Mouse (Mus musculus): ENCODE results near the gene Ezr.

Gene Ezr

DNA sequence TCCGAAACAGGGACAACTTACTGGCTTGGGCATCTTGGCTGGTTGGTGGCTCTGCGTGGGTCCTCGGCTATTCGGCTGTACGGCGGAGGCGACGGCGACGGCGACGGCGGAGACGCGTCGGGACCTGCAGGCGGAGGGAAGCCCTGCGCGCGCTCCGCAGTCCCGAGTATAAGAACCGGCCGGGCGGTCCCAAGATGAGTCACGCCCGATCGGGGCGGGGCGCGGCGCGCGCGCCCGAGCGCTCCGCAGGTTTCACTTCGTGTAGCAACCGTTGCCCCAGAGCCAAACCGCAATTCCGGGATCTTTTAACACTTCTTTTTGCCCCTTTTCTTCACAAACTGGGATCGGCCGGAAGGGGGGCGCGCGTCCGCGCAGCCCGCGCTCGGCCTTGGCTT is at the start of gene Ezr:
Ezr (minus strand) TSS at position 174 of the 395 bp plus-strand sequence.
- DNase-seq: peak; percentile 74

DNA sequence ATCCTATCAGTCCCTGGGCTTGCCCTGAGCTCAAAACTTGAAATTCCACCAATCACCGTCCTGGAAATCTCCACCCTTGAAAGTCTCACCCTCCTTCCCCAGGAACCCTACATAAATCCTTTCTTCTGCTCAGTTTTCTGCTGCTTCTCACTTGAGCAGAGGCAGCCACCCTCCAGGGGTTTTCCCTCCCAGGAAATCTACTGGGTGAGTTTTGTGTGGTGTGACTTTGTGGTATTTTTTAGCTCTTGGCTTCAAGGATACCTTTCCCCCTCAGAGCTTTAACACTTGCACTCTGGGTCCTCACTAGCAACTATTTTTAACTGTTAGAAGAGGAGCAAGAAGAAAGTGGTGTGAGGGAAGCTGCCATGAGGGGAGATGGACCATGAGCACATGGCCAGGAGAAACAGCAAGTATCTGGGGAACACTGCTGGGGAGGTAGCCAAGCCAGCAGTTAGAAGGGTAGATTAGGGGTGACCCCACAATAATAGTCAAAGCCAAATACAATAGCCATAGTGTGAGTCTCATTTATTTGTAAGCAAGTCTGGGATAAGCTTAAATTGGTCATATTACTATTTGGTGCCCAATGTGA is 47.5 kb upstream of the Ezr start:
- DNase-seq: no peak

DNA sequence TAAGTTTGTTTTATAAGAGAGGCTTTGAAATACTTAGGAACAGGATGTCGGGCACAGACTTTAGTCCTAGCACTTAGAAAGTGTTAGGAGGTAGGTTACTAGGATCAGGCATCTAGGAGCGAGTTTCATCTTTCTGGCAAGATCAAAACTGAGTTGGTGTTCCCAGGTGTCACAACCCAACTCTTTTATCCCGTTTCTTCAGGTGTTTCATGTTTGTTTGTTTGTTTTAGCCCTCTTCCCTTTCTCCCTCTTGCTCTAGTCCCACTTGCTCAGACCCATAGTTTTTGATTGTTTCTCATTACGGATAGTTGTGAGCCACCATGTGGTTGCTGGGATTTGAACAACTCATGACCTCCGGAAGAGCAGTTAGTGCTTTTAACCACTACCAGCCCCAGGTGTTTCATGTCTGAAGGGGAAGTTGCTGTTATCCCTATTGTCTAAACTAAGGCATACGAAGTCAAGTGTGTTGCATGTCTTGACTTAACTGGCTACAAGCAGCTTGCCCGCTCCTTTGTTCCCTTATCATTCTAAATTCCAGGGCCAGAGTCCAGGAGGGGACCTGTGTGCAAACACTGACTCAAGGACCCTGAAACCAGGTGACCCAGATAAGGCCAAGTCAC is 46.1 kb upstream of the Ezr start:
- DNase-seq: no peak

DNA sequence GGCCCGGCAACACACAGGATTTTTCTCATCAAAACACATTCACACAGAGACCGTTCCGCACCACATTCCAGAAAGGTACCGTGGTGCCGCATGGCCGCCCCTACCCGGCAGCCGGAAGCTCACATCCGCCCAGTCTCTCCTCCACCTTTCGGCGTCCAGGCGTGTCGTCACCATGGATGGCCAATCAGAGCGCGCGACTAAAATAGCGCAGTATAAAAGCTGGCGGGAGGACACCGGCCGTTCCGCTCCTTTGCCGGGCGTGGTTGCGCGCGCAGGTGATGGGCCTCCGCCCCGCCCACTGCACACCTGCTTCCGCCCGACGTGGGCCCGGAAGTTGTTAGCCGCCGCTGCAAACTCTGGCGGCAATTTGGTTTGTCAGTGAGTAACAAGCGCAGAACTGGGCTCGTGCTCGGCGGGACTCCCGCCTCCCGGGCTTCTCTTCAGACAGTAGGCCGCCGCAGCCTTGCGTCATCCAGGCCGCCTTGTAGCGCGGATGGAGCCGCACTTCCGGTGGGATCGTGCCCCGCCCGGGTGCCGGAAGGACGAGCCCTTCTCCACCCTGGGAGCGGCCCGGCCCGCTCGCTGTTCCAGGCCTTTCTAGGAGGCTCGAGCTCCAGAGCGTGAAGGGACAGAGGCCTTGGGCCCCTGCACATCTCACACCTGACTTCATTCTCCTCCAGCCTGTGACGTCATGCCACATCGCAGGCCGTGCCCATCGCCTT is 45.3 kb upstream of the Ezr start:
- peak; percentile 96 for DNase-seq

DNA sequence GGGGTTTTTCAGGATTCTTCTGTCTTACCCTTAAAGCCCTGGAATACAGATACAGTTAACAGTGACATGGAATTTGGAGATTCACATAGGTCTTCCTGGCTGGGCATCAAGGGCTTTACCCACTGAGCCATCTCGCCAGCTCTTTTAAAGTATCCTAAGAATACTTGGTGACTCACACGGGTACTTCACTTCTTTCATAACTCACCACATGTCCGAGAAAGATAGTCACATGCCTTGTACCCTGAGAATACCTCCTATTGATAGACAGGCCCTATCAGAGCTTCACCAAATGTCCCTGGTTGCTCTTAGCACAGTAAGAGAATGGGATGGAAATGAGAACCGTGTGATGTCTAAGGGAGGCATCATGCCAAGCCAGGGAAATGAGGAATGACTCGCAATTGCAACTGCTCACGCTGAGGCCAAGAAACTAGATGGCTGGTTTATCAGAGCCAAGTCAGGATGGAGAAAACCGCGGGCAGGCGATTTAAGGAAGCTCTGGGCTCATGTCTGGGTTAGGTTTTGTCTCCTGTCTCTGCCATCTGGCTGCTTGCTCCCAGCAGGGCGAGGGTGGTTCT is 44.7 kb upstream of the Ezr start:
- DNase-seq: no peak

DNA sequence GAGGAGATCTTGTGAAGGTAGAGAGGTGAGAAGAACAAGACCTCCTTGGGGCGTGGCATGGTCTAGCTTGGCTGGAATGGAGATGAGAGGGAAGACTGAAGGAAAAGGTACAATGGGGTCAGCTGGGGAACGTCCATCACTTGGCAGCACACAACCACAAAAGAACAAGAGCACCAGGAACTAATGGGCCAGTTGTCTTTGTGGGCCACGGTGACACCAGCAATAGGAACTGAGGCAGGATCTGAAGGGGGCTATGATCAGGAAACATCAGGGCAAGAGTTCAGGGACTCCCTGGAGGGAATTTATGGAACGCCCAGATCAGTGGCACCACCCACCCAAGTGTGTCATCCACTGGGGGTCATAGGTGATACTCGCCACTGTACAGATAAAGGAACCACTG is 34.2 kb upstream of the Ezr start:
- no peak for DNase-seq

DNA sequence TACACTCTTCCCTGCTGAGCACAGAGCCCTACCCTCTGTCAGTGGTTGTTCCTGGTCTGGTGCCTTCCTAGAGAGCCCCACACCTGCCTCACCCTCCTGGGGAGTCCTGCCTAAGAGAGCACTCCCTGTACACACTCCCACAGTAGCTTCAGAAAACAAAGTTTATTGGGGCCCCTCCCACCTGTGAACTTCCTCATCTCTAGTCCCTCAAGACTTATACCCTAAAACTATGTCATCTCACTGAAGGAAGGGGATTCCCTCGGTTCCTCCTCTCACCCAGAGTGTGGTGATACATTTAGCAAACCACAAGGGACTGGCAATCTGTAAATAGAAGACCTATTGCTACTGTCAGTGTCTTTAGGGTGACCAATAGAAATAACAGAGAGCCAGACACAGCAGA is 33.6 kb upstream of the Ezr start:
- no peak for DNase-seq

DNA sequence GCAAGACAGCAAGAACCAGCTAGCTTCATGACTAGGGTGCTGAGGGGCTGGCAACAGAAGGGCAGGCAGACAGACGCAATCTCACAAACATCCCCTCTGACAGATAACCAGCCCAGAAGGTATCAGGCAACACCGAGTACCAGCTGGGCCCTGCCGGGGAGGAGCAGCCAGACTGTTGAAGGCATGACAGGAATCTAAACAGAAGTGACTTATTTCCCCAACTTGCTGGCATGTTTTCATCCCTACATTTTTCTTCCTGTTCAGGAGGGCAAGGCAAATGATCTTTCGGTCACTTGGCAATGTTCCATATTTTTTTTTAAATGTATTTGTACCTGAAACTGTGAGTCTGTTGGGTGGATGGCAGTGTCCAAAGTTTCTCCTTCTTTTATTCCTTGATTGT is 32.1 kb upstream of the Ezr start:
- no peak for DNase-seq

DNA sequence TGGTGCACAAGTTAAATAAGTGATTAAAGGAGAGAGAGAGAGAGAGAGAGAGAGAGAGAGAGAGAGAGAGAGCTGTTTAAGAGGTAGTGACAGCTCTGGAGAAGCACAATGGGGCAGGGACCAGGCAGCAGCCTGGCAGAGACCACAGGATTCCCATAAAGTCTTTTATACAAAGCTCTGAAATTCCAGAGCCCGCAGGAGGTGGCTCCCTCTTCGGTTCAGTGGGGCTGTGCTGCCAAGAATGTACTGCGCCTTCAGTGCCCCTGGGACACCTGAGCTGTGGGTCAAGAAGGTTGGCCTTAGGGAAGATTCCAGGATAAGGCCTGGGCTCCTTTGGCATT is 30.2 kb upstream of the Ezr start:
- DNase-seq: no peak

DNA sequence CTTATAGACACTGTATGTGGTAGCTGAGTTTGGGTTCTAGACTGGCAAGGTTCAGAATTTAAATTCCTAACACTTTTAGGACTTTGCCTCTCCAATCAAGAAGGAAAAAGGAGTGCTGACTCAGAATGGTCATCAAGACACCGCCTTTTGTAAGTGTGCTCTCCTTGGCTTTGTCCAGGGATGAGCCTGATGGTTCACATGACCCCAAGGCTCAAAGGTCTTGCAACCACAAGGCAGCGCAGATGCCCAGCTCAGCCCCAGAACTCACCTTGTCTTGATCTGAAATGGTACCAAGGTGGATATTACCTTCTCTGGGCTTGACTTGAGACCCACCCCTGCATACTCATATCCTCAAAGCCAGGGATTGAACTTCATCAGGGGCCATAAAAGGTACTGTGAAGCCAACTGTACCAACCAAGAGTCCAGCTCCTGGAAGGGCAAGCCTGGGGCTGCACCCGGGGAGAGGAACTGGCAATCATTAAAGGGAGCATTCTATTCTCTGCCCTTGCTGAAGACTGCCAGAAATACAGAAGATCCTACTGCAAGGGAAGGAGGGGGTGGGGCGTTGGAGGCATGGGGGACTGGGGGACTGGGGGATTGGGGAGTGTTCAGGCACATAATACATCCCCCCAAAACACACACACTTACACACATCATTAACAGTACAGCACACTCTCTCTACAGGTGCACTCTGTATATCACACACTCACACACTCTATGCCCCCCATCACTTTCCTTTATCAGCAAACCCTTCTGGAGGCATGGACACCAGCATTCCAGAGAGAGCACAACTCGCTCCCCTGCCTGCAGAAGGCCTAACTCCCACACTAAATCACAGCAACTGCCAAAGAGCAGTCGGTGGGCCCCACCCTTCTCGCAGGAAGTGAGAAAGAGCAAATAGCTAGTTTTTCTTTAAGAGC is 29.6 kb upstream of the Ezr start:
- DNase-seq: no peak

DNA sequence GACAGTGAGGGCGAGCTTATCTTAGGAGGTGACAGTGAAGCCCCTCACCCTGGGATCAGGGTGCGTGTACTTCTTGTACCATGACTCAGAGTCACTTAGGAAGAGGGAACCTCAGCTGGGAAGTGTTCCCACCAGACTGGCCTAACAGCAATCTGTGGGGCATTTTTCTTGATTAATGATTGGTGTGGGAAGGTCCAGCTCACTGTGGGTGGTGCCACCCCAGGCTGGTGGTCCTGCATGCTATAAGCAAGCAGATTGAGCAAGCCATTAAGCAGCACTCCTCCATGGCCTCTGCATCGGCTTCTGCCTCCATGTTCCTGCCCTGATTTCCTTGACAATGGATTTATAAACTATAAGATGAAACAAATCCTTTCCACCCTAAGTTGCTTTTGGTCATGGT is 26.7 kb upstream of the Ezr start:
- no peak for DNase-seq

DNA sequence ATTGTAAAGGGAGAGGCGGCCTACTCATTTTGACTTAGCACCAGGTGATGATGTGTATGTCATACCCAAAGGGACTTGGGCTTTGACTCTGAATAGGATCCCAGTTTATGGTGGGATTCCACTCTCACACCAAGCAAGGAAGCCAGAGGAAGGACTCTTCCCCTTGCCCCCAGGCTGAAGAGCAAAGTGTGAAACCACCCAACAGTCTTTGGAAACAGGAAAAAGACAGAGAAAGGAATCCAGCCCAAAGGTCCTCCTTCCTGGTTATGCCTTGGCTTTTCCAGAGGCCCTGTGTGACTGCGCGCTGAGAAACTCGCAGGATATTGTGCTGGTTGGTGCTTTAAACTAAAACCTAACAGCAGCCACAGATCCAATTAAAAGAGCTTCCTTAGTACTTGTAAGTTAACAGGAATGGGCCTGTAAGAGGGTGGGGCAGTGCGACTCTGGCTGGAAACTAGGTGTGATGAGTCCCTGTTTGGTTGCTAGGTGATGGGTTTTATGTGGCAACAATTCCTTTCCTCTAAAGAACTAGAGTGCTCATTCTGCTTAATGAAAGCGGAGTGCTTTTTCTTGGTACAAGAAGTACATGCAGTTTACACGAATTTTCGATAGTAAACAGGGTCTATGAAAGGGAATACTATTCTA is 26.1 kb upstream of the Ezr start:
- DNase-seq: no peak

DNA sequence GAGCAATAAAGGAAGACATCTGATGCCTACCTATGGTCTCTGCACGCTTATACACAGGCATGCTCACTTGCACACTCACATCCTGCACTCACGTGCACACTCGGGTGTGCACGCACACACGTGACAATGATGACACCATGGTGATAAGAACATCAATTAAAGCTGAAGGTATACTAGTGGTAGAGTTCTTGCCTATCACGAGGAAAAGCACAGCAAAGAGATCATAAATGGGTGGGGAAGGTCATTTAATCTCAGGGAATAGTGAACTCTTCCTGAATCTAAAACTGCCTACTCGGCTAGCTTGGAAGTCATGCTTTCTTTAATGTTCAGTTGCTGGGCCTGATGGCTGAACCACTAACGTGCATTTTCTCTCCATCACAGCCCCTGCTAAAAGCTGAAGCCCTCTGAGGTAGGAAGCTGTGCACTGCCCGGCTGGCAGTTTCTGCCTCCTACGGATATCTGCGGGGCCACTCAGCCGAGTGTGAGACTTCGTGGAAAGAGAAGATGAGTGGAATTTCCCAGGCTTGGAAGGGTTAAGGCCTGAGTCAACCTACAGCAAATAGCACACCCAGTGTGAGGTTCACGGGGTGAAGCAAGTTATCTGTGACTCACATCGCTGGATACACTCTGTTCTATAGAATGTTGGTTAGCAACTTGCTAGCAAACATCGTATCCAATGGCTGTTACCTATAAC is 25.4 kb upstream of the Ezr start:
- DNase-seq: no peak

DNA sequence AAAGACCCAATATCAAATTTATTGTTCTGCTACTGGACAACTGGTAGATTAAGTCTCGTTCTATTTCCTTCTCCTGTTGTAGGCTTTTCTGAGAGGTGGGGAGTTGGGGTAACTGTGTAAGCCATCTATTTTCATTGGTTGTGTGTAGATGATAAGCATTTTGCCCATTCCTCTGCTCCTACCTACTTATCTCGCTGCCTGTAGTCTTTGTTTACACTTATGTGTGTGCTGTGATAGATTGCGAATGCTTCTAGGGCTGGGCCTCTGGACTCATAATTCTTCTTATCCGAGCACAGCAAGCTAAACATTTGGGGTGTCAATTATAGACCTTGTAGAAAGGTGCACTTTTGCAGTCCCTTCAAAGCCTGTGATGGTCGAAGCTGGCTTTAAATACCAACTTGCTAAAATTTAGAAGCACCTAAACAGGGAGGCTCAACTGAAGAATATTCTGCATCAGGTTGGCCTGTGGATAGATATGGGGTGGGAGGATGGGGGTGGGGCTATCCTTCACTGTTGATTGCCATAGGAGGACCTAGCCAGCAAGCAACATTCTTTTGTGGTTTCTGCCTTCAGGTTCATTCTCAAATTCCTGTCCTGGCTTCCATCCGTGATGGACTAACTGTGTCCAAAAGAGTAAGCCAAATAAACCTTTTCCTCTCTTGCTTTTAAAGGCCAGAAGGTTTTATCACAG is 22.4 kb upstream of the Ezr start:
- no peak for DNase-seq

DNA sequence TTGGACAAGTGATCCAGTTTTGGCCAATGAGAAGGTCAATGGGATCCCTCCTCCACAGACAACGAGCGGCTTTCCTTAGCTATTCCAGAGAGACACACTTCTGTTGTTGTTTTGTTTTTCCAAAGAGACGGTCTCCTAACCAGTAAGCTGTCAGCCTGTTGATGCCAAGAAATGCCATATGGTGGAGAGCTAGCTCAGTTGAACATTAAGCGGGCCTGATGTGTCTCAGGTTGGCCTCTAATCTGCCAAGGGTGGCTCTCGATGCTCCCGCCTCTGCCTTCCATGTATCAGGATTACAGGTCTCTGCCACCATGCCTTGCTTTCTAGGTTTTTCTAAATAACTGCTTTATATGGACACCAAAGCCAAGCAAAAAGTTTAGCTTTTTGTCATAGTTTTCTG is 21.5 kb upstream of the Ezr start:
- no peak for DNase-seq

DNA sequence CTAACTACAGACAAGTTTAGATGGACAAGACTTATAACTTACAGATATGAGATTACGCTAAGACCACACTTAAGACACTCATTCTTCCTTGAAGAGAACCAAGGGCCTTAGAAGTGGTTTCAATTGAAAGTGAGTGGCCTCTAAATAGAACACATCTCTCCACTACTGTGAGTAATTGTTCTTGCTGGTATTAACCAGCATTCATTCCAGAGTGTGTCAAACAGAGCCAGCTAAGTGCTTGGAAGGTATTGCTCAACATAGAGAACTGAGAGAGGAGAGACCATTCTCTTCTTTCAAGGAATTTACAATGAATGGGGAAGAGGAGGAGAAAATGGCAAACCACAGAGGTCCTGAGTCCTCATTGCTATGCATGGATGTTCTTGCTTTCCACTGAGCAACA is 21.0 kb upstream of the Ezr start:
- DNase-seq: no peak

DNA sequence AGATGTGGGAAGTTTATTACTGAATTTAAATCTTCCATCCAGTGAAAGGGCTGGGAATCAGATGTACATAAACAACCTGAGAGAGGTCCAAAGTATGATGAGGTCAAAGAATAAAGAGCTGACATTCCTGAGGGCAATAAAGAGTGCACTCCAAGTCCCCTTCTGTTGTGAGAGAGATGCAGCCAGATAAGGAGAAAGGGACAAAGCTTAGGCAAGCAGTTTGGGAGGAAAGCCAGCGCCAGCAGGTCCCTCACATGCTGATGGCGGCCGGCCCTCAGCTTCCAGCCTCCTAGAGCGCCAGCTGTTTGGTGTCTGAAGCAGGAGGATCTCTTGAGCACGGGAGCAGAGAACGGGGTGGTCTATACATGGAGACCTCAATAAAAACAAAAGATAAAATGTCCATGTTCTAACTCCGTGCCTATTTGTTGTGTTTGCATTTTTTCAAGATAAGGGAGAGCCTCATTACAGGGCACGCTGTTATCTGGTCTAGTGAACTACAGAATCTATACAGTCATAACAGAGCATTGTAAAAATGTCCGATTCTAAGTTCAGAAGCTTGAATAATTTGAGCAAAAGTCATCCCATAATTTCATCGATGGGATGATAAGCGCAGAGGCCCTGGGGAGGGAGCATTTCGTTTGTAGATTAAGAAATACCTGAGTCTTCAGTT is 15.9 kb upstream of the Ezr start:
- DNase-seq: no peak

DNA sequence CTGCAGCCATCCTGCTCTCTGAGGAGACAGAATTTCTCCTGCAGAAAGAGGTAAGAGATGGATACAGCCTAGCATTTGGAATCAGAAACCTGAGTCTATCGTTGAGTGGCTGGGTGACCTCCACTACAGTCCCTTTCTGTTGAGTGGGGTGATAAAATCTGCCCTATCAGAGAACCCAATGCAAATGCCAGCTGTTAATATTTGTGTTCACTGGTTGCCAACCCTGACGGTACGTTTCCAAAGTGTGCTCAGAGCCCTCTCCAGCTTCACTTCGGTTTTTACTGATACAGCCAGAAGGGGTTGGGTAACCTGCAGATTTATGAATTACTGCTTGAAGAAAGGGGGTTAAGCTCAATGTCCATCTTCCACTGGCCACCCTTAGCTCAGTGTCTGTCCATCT is 14.9 kb upstream of the Ezr start:
- DNase-seq: no peak

DNA sequence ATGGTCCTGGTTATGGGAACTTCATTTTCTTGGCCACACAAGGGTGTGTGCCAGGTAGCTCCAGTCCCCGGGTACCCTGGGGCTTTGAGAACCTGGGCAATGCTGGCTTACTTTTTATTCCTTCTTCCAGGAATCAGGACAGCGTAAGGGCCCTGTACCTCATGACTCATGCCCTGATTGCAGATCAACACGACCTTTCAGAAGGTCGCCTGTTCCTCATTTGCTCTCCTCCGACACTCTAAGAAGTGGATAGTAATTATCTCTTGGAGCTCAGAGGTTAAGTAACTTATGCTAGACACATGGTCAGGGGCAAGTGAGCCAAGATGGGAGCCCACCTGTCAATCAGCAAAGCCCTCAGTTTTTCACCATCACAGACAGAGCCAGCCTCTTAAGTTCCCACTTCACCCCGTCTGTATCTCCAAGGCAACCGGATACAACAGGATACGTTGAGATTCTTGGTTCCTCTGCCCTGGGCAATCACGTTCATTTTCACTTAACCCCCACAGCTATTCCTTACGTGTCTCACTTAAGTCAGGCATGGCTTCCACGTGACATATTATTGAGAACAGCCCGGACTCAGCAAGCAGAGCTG is 11.7 kb upstream of the Ezr start:
- DNase-seq: no peak

DNA sequence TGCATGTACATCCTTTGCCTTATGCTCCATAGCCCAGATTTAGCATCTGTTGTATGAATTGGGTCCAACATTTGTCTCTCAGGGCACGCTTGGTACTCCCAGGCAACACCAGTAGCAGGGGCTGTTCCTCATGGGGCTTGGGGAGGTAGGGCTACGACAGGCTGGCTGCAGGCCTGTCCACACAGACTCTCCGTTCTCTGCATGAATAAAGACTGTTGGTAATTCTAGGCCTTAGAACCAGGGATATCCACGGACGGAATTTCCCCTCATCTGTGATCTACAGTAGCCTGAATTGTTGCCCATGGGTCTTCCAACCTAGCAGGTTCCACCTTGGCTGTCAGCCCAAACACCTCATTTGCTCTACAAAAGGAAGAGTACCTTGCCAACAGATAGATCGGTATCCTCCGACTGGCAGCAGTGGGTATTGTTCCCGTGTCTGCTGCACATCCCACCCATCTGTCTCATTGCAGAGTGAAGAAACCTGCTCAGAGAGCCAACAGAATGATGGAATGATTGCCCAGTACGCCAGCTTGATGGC is 7.1 kb upstream of the Ezr start:
- DNase-seq: peak; percentile 53

Measured in cerebellum, adult 11 months (tissue).